Mouse (Mus musculus): ENCODE results near the gene Msi2.
A peak's percentile ranks its signal among the peaks of the same experiment; 100 is the strongest.

Msi2 gene

DNA sequence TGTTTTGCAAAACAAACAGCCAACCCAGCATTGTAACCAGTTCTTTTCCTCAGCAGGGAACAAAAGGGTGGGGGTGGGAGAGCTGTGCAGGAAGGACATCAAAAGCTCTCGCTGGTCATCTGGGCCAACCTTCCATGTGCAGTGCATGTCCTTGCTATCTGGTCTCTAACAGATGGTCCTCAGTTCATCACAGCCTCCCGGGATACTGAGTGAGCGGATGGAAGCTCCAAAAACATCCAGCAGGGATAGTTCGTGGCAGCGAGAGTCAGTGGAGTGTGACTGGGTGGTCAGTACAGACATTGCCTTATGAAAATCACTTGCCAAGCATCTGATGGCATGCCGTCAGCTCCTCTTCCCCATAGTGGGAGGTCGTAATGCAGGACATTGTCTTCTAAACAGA lies 153.5 kb downstream of the Msi2 start:
- DNase-seq (ENCODE audit: low spot score) = no peak

DNA sequence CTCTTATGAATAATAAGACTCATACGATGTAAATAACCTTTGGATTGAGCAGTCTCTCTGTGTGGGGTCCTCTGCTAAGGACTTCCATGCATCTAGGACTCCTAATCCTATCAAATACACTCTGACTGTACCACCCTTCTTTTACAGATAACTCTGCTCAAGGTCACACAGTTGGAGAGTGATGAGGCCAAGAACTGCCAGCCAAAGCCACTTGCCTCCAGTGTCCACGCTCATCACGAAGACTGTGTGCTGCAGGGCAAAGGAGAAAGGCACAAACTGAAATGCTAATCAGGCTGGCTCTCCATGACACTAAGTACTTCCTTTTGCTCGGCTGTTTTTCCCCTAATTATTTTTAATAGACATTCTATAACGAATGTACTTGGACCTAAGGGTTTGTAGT lies 153.9 kb downstream of the Msi2 start:
- no peak for DNase-seq (ENCODE audit: low spot score)

DNA sequence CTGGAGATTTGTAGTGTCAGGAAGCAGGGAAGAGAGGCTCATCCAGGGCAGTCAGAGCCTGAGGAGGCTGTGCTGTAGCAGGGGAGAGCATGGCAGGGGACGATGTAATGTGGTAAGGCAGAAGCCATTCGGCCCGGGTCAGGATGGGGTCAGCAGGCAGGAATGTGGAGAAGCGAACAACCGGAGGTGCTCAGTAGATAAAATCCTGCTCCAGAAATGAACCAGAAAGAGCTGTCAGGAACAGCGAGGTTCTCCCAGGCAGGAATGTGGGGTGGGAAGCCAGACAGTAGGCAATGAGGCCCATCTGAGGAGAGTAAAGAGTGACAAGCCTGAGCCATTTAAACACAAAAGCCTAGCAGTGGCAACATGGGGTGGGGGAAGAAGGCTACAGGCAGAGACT lies 157.1 kb downstream of the Msi2 start:
- DNase-seq (ENCODE audit: low spot score) = no peak

DNA sequence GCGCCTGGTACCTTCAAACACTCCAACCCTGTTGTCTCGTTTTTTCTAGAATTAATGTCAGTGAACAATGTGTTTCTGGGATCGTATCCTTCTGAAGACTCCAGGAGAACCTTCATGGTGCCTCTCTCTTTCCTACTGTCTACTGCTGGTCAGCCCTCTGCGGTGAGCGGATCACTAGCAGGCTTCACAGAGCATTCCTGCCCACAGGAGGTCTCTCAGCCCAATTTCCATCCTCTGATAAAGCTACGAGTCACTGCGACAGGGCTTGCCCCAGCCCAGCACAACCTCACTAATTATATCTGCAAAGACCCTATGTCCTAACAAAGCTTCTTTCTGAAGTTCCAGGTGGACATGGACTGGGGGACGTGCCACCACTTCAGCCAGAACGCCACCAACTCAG lies 157.7 kb downstream of the Msi2 start:
- no peak for DNase-seq (ENCODE audit: low spot score)

DNA sequence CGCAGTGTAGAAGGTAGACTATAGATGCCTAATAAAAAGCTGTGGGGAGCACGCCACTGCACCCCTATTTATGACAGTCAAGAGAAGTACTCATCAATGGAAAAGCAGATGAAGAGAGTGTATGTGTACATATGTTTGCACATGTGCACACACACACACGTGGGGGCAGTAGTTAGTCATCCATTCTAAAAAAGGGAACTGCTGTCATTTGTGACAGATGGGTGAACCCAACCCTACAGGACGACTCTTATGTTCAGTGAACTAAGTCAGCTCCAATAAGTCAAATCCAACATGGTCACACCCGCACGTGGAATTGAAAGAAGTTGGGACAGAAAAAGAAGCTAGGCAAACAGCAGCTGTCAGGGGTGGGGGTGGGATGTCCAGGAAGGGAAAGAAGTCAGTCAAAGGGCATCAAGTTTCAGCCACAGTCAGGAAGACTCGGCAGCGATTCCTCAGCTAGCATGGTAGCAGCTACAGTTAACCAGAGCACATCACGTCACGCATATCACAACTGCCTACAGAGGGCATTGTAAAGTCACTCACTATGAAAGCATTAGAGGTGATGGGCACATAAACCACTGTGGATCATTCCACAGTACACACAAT lies 158.8 kb downstream of the Msi2 start:
- peak; percentile 24 for DNase-seq (ENCODE audit: low spot score)

DNA sequence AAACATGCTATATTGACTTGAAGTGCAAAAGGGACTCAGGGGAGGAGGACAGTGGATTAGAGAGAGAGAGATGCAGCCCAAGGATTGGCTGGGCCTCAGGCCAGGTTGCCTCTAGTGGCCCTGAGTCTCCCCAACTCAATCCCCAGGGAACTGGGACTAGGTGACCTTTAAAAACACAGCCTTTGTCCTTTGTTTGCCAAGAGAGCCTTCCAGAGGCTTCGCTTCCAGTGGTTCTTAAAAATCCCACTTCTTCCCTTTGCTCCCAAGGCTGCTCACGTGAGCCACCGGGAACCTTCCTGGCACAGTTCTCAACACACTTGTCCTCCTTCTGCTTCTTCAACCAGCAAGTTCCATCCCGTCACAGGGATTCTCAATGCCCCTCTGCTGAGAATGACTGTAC lies 159.6 kb downstream of the Msi2 start:
- DNase-seq (ENCODE audit: low spot score) = no peak

DNA sequence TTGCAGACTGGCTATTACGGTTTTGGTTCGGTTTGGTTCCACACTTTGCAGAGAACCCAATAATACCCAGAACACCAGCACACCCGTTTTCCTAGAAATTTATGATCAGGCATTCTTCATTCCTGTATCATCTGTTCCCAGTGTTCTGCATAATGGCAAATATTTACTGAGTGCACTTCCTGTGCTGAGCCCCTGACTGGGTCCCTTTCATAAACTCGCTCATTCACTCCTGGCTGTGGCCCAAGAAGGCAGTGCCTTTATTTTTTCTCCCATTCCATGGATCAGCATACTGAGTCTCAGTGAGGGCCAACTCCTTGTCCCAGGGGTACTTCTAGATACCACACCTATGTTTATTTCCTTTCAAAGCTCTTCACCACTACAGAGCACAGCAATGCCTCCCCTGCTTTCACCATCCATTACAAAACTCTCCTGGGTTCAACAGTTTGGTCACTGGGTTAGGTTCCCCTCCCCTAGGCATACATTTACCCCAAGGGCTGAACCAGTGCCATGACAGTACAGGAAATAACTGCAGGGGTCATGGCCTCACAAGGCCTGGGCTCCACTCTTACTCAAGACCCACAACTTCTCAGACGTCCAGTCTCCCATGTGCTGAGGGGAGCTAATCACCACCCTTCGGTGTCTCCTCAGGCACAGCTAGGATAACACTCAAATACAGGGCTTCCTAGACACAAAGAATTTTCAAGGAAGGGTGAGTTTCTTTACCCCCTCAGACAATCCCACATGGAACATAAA lies 160.3 kb downstream of the Msi2 start:
- no peak for DNase-seq (ENCODE audit: low spot score)

DNA sequence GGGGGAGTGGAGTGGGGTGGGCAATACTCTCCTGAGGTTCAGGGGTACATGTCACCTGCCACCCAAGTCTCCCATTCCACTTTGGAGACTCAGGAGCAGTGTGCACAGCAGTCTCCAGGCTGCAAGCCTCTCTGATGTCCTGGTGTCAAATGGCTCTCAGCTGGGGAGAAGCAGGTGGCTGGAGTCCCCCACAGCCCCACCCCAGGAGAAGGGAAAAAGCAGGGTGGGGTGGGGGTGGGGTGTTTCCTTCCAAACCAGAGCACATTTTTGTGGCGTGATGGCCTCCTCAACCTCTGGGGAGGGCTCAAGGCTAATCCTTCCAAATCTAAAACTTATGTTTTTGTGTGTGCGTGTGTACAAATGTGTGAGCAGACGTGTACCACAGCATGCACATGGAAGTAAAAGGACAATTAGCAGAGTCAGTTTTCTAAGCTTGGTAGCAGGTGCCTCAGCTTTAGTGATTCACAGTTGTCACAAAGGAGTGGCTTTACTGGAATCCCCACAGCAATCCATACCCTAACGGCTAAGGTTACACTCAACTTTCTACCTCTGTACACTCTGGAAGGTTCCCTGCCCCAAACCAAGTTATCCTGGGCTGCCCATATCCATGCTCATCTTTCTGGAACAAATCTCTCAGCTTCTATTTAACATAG lies 161.1 kb downstream of the Msi2 start:
- no peak for DNase-seq (ENCODE audit: low spot score)

DNA sequence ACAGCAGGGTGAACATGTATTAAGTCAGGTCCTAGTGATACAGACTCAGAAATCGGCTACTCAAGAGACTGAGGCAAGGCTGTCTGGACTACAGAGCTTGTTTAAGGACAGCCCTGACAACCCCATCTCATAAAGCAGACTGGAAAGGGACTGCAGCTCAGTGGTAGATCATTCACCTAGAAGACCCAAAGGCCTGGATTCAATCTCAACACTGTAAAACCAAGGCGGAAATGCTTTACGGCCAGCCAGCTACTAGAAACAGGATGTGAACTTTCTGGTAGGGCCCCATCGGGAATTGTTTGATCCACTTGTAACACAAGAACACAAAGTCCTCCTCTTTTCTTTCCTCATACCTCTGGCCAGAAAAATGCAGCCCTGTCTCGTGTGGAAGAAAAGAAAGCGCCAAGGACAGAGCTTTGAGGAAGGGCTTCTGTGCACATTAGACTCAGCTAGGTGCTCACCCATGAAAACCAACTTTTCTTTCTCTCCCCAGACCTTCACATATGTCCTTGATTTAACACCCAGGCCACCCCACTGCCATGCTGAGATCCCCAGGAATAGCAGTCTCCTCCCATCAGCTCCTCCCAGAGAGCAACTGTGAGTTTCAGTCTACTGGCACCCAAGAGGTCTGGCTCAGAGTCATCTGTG lies 162.3 kb downstream of the Msi2 start:
- DNase-seq (ENCODE audit: low spot score) = no peak

DNA sequence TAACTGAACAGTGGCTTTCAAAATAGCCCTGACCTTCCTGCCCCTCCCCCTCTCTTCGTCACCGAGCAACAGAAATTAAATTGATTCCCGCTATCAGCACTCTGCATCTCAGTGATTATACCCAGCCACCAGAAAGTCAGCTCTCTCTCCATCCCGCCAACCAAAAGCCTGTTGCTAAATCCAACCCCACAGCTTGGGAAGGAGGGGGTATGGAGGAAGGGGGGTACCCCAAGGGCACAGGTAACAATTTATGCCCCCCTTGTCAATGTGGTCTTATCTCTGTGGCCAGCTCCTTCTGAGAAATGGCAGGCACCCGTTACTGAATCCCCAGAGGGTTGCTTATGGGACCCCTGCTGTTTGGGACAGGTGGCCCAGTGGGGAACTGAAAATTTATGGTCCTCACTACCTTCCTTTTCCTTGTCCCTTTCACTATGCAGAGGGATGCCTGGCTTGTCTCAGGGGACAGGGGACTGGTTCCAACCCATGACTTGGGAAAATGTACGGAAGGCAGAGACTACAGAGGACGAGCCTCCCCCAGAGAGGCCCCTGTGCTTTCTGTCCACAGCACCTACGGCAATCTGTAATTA lies 163.0 kb downstream of the Msi2 start:
- no peak for DNase-seq (ENCODE audit: low spot score)

DNA sequence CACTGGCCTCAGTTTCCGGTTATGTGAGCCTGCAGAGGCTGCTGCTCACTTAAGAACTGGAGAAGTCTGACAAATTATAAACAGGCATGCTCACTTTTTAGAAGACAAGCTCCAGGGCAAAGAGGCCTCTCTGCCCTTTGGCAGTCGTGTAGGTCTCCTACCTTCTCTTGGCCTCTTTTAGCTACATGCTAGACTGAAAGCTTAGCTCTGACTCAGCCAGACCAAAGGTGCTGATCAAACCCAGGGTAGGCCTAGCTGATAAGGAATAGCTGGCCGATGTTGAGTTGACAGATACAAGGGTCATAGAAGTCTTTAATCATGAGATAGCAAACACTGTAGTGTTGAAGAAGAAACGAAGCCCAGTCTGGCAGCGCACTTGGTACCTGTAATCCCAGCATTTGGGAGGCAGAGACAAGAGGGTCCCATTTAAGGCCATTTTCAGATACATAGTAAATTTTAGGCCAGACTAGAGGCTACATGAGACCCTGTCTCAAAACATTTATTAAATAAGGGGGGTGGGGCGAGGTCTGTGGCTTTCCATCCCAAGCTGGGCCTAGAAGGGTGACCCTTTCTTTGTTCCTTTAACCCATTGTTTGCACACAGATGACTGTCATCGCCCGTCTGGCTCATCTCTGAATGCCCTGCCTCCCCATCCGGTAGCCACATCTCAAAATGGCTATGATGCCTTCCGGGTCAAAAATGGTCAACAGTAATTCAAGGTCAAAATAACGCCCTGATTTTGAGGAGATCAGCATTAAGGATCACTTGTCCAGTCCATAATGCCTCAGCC lies 164.6 kb downstream of the Msi2 start:
- DNase-seq (ENCODE audit: low spot score) = no peak

DNA sequence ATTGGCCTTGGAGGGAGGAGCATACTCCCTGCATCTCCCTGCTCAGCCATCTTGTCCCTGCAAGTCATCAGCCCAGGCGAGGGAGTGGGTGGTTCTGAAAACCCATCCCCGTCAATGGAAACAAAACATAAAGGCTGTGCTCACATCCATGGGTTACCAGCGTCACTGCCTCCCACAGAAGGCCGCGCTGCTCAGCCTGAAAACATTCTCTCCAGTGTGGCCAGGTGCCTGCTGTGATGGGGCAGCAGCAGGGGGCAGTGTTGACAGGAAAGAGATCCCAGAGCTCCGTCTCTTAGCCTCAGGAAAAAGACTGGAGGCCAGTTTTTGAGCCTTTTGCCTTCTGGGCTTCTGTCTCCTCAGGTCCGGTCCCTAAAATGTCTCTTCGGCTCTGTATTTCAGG lies 165.3 kb downstream of the Msi2 start:
- DNase-seq (ENCODE audit: low spot score) = peak; percentile 75

DNA sequence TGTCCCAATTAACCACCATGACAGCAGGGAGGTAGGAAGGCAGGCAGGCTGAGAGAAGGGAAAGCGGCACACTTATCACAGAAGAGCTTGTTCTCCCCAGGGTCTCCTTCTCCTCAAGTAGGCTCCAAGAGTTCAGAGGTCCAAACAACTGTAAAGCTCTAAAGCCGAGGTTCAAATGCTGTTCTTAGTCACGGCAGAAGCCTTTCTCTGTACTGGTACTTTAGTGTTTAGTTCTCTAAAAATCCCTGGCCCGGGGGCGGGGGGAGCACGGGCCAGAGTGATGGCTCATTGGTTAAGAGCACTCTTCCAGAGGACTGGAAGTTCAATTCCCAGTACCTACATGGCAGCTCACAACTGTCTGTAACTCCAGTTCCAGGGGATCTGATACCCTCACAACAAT lies 165.9 kb downstream of the Msi2 start:
- no peak for DNase-seq (ENCODE audit: low spot score)

DNA sequence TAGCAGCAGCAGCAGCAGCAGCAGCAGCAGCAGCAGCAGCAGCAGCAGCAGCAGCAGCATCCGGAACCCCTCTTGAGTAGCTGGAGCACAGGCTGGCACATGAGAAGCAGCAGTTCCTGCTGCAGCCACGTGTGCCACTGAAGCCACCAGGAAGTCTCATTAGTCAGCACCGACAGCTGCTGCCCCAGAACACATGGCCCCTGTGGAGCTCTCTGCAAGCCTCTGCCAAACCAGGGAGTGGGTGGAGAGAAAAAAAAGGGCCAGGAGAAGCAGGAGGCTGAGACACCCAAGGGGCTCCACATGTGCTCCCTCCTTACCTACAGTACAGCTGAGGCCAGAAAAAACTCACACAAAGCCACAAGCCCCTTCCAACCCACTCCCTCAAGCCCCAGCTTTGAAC lies 167.3 kb downstream of the Msi2 start:
- peak; percentile 54 for DNase-seq (ENCODE audit: low spot score)

DNA sequence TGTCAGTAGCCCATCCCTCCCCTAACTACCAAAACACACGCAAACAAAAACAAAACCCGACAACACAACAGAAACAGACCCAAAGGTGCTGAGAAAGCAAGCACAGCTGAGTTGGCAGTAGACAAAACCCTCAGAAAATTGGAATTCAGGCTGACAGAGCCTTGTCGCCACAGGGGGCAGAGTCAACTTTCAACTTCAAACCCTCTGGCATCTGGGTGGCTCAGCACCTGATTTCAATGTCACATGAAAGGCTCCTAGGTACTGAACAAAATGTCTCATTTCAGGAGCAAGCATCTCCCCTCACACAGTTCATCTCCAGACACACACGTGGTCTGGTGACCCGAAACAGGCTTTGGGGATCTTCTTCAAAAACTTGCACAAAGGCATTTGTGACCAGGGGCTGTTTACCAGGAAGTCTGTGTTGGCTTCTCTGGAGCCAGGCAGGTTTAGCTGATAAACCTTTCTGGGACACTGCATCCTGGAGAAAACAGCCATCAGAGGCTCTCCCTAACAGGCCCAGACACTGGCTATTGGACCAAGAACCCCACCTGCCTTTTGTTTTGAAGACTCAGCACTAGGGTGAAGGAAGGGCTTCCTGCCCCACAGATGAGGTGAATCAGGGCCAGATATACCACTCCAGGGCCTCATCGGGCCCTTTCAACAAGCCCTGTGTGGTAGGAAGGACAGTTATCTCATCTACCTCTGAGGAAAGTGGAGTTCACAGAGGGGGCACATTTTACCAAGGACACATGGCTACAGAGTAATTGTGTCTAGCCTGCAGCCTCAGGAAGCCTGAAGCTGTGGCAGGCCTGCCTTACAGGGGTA lies 168.0 kb downstream of the Msi2 start:
- DNase-seq (ENCODE audit: low spot score) = no peak

DNA sequence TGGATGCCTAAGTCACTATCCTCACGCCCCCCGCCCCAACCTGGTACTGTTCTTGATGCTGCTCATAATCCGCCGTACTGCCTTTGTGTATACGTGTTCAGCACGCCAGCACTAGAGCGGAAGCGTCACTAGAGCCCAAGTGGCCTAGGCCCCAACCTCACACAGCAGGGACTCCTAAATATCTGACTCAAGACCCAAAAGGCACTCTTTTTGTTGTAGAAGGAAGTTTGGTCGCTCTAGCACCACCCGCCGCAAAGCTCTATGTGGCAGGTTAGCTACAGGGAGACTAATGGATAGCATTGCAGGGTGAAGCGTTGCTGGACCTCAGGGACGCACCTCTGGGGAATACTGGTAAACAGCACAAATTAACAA lies 168.8 kb downstream of the Msi2 start:
- no peak for DNase-seq (ENCODE audit: low spot score)

DNA sequence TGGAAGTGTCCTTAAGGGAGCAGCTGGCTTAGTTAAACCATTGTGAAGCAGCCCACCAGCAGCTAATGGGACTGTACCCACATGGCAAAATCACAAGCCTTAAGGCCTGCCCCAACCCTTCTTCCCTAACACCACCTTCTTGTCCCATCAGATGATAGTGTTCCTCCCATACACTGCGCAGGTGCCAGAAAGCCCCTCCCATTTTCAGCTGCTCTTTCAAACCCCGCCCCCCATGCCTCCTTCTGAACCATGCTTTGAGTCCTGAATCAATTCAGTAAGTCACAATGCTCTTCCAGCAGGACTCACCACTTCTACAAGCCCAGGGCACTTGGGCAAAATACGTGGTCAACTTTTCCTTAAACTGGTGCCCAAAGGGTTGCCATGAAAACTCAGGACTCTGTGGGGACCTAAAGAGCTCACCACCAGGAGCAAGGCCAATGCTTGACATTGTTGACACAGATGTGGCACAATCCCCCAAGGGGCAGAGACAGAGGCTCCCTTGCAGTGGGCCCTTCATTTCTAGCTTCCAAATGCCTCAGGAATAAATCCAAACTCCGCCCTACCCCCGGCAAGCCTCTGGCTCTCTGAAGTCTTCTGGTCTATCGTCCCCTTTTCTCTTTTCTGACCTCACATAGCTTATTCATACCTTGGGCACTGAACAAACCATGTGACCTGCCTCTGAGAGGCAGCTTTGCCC lies 169.3 kb downstream of the Msi2 start:
- DNase-seq (ENCODE audit: low spot score) = no peak

DNA sequence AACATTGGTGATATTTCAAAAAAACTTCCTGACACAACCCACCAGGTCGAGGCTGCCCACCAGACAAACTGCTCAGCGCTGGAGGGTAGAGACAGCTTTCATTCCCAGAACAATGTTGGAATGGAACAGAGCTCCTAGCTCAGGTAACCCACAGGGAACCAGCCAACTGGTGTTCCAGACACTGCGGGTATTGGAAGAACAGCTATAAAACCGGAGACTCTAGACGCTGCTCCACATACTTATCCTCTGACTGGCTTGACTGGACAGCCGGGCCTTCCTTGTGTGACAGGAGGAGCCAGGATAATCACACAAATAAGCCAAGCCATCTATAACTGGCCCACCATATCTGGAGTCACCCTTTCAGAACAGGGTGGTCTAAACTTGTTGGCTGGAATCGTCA lies 169.9 kb downstream of the Msi2 start:
- DNase-seq (ENCODE audit: low spot score) = no peak

DNA sequence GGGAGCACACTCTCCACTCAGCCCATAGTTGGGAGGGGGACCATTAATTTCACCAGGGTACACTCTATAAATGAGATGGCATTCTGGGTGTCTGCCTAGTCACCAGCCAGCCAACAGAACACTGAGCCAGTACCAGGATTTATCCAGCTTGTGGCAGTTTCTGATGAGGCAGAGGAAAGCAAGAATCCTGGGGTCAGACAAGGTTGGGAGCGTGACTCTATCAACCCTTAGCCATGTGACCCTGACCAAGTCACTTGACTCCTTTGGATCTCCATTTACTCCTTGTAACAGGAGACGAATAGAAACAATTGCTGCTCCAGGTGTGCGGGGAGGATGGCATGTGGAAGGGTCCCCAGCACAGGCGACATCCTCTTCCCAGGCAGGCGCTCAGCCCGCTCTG lies 174.5 kb downstream of the Msi2 start:
- no peak for DNase-seq (ENCODE audit: low spot score)

DNA sequence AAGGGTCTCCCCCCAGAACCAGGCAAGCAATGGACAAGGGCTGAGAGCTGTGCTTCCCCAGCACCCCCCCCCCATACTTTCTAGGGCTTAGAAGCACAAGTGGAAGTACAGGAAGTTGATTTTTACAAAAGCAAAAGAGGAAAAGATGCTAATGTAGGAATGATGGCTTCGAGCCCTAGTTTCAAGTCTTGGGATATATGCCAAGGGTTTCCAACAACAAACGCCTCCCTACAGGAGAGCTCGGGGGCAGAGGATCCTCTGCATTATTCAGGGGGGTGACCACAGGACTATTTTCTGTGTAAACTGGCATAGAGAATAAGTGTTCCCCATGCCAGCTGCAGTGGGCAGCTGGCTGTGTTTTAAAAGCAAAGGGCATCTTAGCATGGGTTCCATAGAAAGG lies 175.5 kb downstream of the Msi2 start:
- no peak for DNase-seq (ENCODE audit: low spot score)

All from layer of hippocampus, adult 11-12 months (tissue).